Mouse (Mus musculus) forebrain, embryonic 15.5 days (tissue): ENCODE measurements around the gene Hnf1a. TPM values are rescaled to one million over a fixed set of nuclear protein-coding genes. Genes with fewer than 3 reads are reported as not detected.

ENCODE experiments used
- ATAC-seq: fragments of 200-750 bp; cut with Nextera tagmentation; replicated peaks from 2 replicates; pipeline ENCODE4 v1.8.0; 2017; ENCODE audit warnings: mild to moderate bottlenecking, moderate TSS enrichment, moderate library complexity
- H3K27ac ChIP-seq: fragments of 300-500 bp; sonication (generic); replicated peaks from 2 replicates; pipeline ENCODE4 v1.5.1; 2015; ENCODE audit warnings: mild to moderate bottlenecking, inconsistent platforms
- H3K27me3 ChIP-seq: fragments of 300-500 bp; sonication (generic); 2 replicates; pipeline ENCODE4 v1.6.1; 2015; ENCODE audit warnings: inconsistent platforms
- H3K36me3 ChIP-seq: fragments of 300-500 bp; sonication (generic); 2 replicates; pipeline ENCODE4 v1.6.1; 2015; ENCODE audit warnings: mild to moderate bottlenecking, inconsistent platforms
- H3K4me1 ChIP-seq: fragments of 300-500 bp; sonication (generic); 2 replicates; pipeline ENCODE4 v1.6.1; 2015; ENCODE audit warnings: inconsistent platforms
- H3K4me2 ChIP-seq: fragments of 300-500 bp; sonication (generic); replicated peaks from 2 replicates; pipeline ENCODE4 v1.6.1; 2015; ENCODE audit warnings: mild to moderate bottlenecking, inconsistent platforms
- H3K4me3 ChIP-seq: fragments of 300-500 bp; sonication (generic); 2 replicates; pipeline ENCODE4 v1.5.1; 2015; ENCODE audit warnings: mild to moderate bottlenecking, inconsistent platforms
- H3K9ac ChIP-seq: fragments of 300-500 bp; sonication (generic); replicated peaks from 2 replicates; pipeline ENCODE4 v1.6.1; 2015; ENCODE audit warnings: mild to moderate bottlenecking, inconsistent platforms
- H3K9me3 ChIP-seq: fragments of 300-500 bp; sonication (generic); 2 replicates; pipeline ENCODE4 v1.6.1; 2016; ENCODE audit warnings: inconsistent platforms
- WGBS: fragments of 180-500 bp; shearing (Covaris S2); methylation state at CpG from one replicate; pipeline ENCODE4 v1.1.7; 2015; ENCODE audit warnings: mixed read lengths; 5-methylcytosine and 5-hydroxymethylcytosine counted together
- polyA plus RNA-seq: library from polyadenylated mRNA; unstranded; fragments of >200 nt; fragmentation: Nextera tagmentation; extraction: Ambion mirVana; gene quantifications from 2 replicates; pipeline ENCODE4 v1.2.1, GENCODE M21; 2015

Gene Hnf1a
- polyA plus RNA-seq, 1 experiment from 2014 or later, result not detected

GRCm38 (mm10) chr5:115007768-115008167, 36.9 kb upstream of the Hnf1a start:
- Histone ChIP-seq H3K4me3 (no peak overlapping the region), H3K27ac (no peak overlapping the region), H3K9me3 (no peaks in the 10 kb centered on the region), H3K27me3 (no peaks in the 10 kb centered on the region), H3K9ac (no peak overlapping the region), H3K4me1 (peaks cover 15% of the 10 kb centered on the region), H3K4me2 (no peak overlapping the region), H3K36me3 (no peaks in the 10 kb centered on the region)
- WGBS, result 93% methylated on average over 5 of the region's 5 CpGs
- ATAC-seq, result no peak

GRCm38 (mm10) chr5:115003224-115003873, 32.5 kb upstream of the Hnf1a start:
- Histone ChIP-seq H3K4me1 (no peaks in the 10 kb centered on the region), H3K9ac (no peak overlapping the region), H3K36me3 (no peaks in the 10 kb centered on the region), H3K27me3 (no peaks in the 10 kb centered on the region), H3K4me2 (no peak overlapping the region), H3K4me3 (no peak overlapping the region), H3K27ac (no peak overlapping the region), H3K9me3 (no peaks in the 10 kb centered on the region)
- no peak for ATAC-seq
- 82% methylated on average over 13 of the region's 13 CpGs for WGBS

DNA sequence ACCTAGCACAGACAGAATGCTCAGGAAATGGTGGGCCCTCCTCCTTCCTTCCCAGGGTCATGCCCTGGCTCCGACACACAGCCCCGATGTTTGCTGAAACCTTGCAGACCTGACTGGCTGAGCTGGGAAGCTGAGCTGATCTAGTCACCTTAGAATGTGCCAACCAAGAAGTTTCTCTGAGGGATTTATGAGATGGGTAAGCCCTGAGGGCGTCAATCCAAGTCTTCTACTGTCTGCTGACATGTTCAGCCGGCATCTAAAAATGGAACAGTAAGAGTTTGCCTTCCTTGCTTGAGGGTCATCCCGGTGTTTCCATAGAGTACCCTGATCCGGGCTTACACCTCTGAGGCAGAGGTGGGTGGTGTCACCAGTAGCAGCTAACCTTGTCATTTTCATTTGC, 31.9 kb upstream of the Hnf1a start:
- Histone ChIP-seq H3K4me2 (no peak overlapping the region), H3K27me3 (no peaks in the 10 kb centered on the region), H3K9ac (no peak overlapping the region), H3K4me3 (no peak overlapping the region), H3K9me3 (no peaks in the 10 kb centered on the region), H3K4me1 (no peaks in the 10 kb centered on the region), H3K27ac (no peak overlapping the region), H3K36me3 (no peaks in the 10 kb centered on the region)
- 85% methylated on average over 6 of the region's 6 CpGs for WGBS
- ATAC-seq, result no peak

DNA sequence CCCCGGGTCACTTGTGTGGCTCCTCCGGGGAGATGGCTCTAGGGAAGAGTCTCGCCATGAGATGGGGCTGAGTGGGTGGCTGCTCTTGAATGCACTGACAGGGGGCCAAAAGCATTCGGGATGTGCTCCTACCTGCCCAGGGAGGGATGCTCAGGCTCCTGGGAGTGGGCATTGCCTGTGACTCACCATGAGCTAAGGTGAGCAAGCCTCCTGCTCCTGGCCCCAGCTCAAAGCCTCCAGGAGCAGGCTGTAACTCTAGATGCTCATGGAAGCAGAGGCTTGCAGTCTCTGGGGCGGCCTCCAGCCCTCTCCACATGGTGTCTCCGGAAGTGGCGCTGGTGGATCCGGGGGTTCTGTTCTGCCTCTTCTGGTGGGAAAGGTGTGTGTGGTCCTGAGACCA, 30.6 kb upstream of the Hnf1a start:
- 78% methylated on average over 8 of the region's 8 CpGs for WGBS
- Histone ChIP-seq H3K9me3 (no peaks in the 10 kb centered on the region), H3K4me1 (no peaks in the 10 kb centered on the region), H3K36me3 (no peaks in the 10 kb centered on the region), H3K4me3 (no peak overlapping the region), H3K27me3 (no peaks in the 10 kb centered on the region), H3K4me2 (no peak overlapping the region), H3K27ac (no peak overlapping the region), H3K9ac (no peak overlapping the region)
- ATAC-seq, result no peak

GRCm38 (mm10) chr5:115000503-115000902, 29.6 kb upstream of the Hnf1a start:
- Histone ChIP-seq H3K27me3 (no peaks in the 10 kb centered on the region), H3K4me3 (no peak overlapping the region)
- WGBS, result 89% methylated on average over 2 of the region's 2 CpGs

DNA sequence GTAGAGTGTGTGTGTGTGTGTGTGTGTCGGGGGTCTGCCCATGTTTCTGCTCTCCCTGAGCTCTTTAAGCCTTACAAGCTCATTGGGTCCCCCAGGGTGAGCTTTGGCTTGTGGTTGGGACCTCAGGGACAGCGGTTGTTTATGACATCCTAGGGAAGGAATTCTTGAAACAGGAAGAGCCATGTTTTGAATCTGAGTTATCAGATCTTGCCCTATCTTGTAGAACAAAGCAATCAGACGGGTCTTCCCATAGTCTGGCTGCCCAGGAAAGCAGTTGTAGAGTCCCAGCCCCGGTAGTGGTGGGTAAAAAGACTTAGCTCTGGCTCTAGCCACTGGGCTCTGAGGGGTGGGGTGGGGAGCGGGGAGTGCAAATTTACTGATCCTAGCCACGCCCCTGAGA, 26.4 kb upstream of the Hnf1a start:
- no peaks in the 10 kb centered on the region for H3K4me1 ChIP-seq
- H3K27ac ChIP-seq, result no peak overlapping the region
- no peak for ATAC-seq
- H3K27me3 ChIP-seq, result no peaks in the 10 kb centered on the region
- H3K9me3 ChIP-seq, result no peaks in the 10 kb centered on the region
- no peak overlapping the region for H3K9ac ChIP-seq
- WGBS, result 85% methylated on average over 6 of the region's 6 CpGs
- no peaks in the 10 kb centered on the region for H3K36me3 ChIP-seq
- no peak overlapping the region for H3K4me2 ChIP-seq
- no peak overlapping the region for H3K4me3 ChIP-seq

More at GRCm38 (mm10) chr5:115000503-115000902, 29.6 kb upstream of the Hnf1a start:
- Histone ChIP-seq H3K27ac (no peak overlapping the region), H3K9me3 (no peaks in the 10 kb centered on the region), H3K4me1 (no peaks in the 10 kb centered on the region), H3K4me2 (no peak overlapping the region), H3K9ac (no peak overlapping the region), H3K36me3 (no peaks in the 10 kb centered on the region)
- no peak for ATAC-seq

- no peak for ATAC-seq
- no peaks in the 10 kb centered on the region for H3K36me3 ChIP-seq
- WGBS, result 86% methylated on average over 16 of the region's 16 CpGs
- H3K4me3 ChIP-seq, result no peak overlapping the region
- no peaks in the 10 kb centered on the region for H3K4me1 ChIP-seq
- H3K9ac ChIP-seq, result no peak overlapping the region
- H3K9me3 ChIP-seq, result no peaks in the 10 kb centered on the region
- no peaks in the 10 kb centered on the region for H3K27me3 ChIP-seq
- H3K4me2 ChIP-seq, result no peak overlapping the region
- no peak overlapping the region for H3K27ac ChIP-seq
These were observed 25.6 kb upstream of the Hnf1a start for GRCm38 (mm10) chr5:114996447-114996846.

- Histone ChIP-seq H3K4me2 (no peak overlapping the region), H3K27me3 (no peaks in the 10 kb centered on the region), H3K9ac (no peak overlapping the region), H3K4me1 (peaks cover 1% of the 10 kb centered on the region), H3K27ac (no peak overlapping the region), H3K9me3 (no peaks in the 10 kb centered on the region), H3K4me3 (no peak overlapping the region), H3K36me3 (no peaks in the 10 kb centered on the region)
- ATAC-seq, result no peak
These were observed 14.2 kb upstream of the Hnf1a start for GRCm38 (mm10) chr5:114985074-114985473.

- Histone ChIP-seq H3K27ac (no peak overlapping the region), H3K27me3 (no peaks in the 10 kb centered on the region), H3K4me2 (no peak overlapping the region), H3K4me3 (no peak overlapping the region), H3K36me3 (no peaks in the 10 kb centered on the region), H3K4me1 (peaks cover 18% of the 10 kb centered on the region), H3K9me3 (no peaks in the 10 kb centered on the region), H3K9ac (no peak overlapping the region)
- WGBS, result 62% methylated on average over 15 of the region's 15 CpGs
- ATAC-seq, result no peak
These were observed 11.1 kb upstream of the Hnf1a start for GRCm38 (mm10) chr5:114982001-114982400.

GRCm38 (mm10) chr5:114980122-114980748, 9.3 kb upstream of the Hnf1a start:
- Histone ChIP-seq H3K9ac (peak overlapping the region; percentile 45; the same call in 1 of the 2 replicates), H3K27me3 (no peaks in the 10 kb centered on the region), H3K4me2 (peak overlapping the region; percentile 71), H3K27ac (no peak overlapping the region), H3K36me3 (no peaks in the 10 kb centered on the region), H3K4me3 (peak overlapping the region; percentile 35), H3K4me1 (peaks cover 18% of the 10 kb centered on the region), H3K9me3 (no peaks in the 10 kb centered on the region)
- ATAC-seq, result no peak
- 24% methylated on average over 16 of the region's 16 CpGs for WGBS

- Histone ChIP-seq H3K36me3 (no peaks in the 10 kb centered on the region), H3K4me3 (peak overlapping the region; percentile 35), H3K4me1 (peaks cover 18% of the 10 kb centered on the region), H3K27me3 (no peaks in the 10 kb centered on the region), H3K27ac (no peak overlapping the region), H3K9ac (peak overlapping the region; percentile 45), H3K4me2 (peak overlapping the region; percentile 71), H3K9me3 (no peaks in the 10 kb centered on the region)
- 5% methylated on average over 32 of the region's 32 CpGs for WGBS
- peak; percentile 48; the same call in 1 of the 2 replicates for ATAC-seq
These were observed 8.6 kb upstream of the Hnf1a start for GRCm38 (mm10) chr5:114979250-114980121.

GRCm38 (mm10) chr5:114978888-114979249, 8.0 kb upstream of the Hnf1a start:
- no peak; the same call in 1 of the 2 replicates for ATAC-seq
- H3K27ac ChIP-seq, result no peak overlapping the region
- H3K27me3 ChIP-seq, result no peaks in the 10 kb centered on the region
- no peaks in the 10 kb centered on the region for H3K36me3 ChIP-seq
- no peaks in the 10 kb centered on the region for H3K9me3 ChIP-seq
- H3K9ac ChIP-seq, result 0 out of 2 replicates have a peak overlapping the region, but pooled peaks have one; percentile 38
- WGBS, result 4% methylated on average over 6 of the region's 6 CpGs
- H3K4me2 ChIP-seq, result peak overlapping the region; percentile 71
- peak overlapping the region; percentile 35 for H3K4me3 ChIP-seq
- H3K4me1 ChIP-seq, result peaks cover 18% of the 10 kb centered on the region
